Mouse (Mus musculus): ENCODE data around the gene Areg. TPM values are rescaled to one million over a fixed set of nuclear protein-coding genes. Genes with fewer than 3 reads are reported as not detected.

The Areg gene
- polyA plus RNA-seq, 1 experiment = 0.08 TPM

GRCm38 (mm10) chr5:91138970-91139369 lies 429 bp upstream of the Areg start:
- DNase-seq = no peak
- 18% methylated on average over 7 of the region's 7 CpGs for WGBS

GRCm38 (mm10) chr5:91140896-91141448 lies 1.6 kb downstream of the Areg start:
- no peak overlapping the region for H3K27ac ChIP-seq (ENCODE audit: insufficient read depth, low read length)
- no peak overlapping the region for H3K4me3 ChIP-seq (replicated peaks; ENCODE audit: insufficient read depth, low read depth, low read length)
- H3K27me3 ChIP-seq (ENCODE audit: control insufficient read depth, insufficient read depth, low read length) = no peaks in the 10 kb centered on the region; the same call in 1 of the 2 replicates
- no peaks in the 10 kb centered on the region for H3K4me1 ChIP-seq (ENCODE audit: control insufficient read depth, insufficient read depth, low read length)
- DNase-seq = no peak
- WGBS = 62% methylated on average over 13 of the region's 13 CpGs
- no peak for TF ChIP-seq POLR2A (IDR thresholded peaks at IDR 0.05; ENCODE audit: borderline replicate concordance, insufficient read depth, low read length)
- TF ChIP-seq CTCF (IDR thresholded peaks at IDR 0.05; ENCODE audit: borderline replicate concordance, insufficient read depth, low read depth, low read length) = no peak

More at GRCm38 (mm10) chr5:91138970-91139369, 429 bp upstream of the Areg start:
- TF ChIP-seq CTCF (IDR thresholded peaks at IDR 0.05; ENCODE audit: borderline replicate concordance, insufficient read depth, low read depth, low read length) = no peak
- no peak for TF ChIP-seq POLR2A (IDR thresholded peaks at IDR 0.05; ENCODE audit: borderline replicate concordance, insufficient read depth, low read length)
- Histone ChIP-seq H3K27ac (ENCODE audit: insufficient read depth, low read length) (no peak overlapping the region), H3K4me3 (replicated peaks; ENCODE audit: insufficient read depth, low read depth, low read length) (no peak overlapping the region), H3K27me3 (ENCODE audit: control insufficient read depth, insufficient read depth, low read length) (no peaks in the 10 kb centered on the region; the same call in 1 of the 2 replicates), H3K4me1 (ENCODE audit: control insufficient read depth, insufficient read depth, low read length) (no peaks in the 10 kb centered on the region)

- no peaks in the 10 kb centered on the region for H3K27me3 ChIP-seq (ENCODE audit: control insufficient read depth, insufficient read depth, low read length)
- 92% methylated on average over 9 of the region's 9 CpGs for WGBS
- TF ChIP-seq CTCF (IDR thresholded peaks at IDR 0.05; ENCODE audit: borderline replicate concordance, insufficient read depth, low read depth, low read length) (no peak), POLR2A (IDR thresholded peaks at IDR 0.05; ENCODE audit: borderline replicate concordance, insufficient read depth, low read length) (no peak)
- no peaks in the 10 kb centered on the region for H3K4me1 ChIP-seq (ENCODE audit: control insufficient read depth, insufficient read depth, low read length)
- no peak overlapping the region for H3K27ac ChIP-seq (ENCODE audit: insufficient read depth, low read length)
- no peak for DNase-seq
- no peak overlapping the region for H3K4me3 ChIP-seq (replicated peaks; ENCODE audit: insufficient read depth, low read depth, low read length)
Measured at GRCm38 (mm10) chr5:91144971-91145370, 5.6 kb downstream of the Areg start.

GRCm38 (mm10) chr5:91147001-91147400 lies 7.6 kb downstream of the Areg start:
- no peak overlapping the region for H3K4me3 ChIP-seq (replicated peaks; ENCODE audit: insufficient read depth, low read depth, low read length)
- DNase-seq = no peak
- H3K27ac ChIP-seq (ENCODE audit: insufficient read depth, low read length) = no peak overlapping the region
- no peaks in the 10 kb centered on the region for H3K4me1 ChIP-seq (ENCODE audit: control insufficient read depth, insufficient read depth, low read length)
- 50% methylated on average over 1 of the region's 1 CpGs for WGBS
- TF ChIP-seq CTCF (IDR thresholded peaks at IDR 0.05; ENCODE audit: borderline replicate concordance, insufficient read depth, low read depth, low read length) = no peak
- no peak for TF ChIP-seq POLR2A (IDR thresholded peaks at IDR 0.05; ENCODE audit: borderline replicate concordance, insufficient read depth, low read length)
- no peaks in the 10 kb centered on the region for H3K27me3 ChIP-seq (ENCODE audit: control insufficient read depth, insufficient read depth, low read length)

GRCm38 (mm10) chr5:91148054-91148453 lies 8.7 kb downstream of the Areg start:
- WGBS = 55% methylated on average over 2 of the region's 2 CpGs
- Histone ChIP-seq H3K4me1 (ENCODE audit: control insufficient read depth, insufficient read depth, low read length) (no peaks in the 10 kb centered on the region), H3K27ac (ENCODE audit: insufficient read depth, low read length) (no peak overlapping the region), H3K27me3 (ENCODE audit: control insufficient read depth, insufficient read depth, low read length) (no peaks in the 10 kb centered on the region), H3K4me3 (replicated peaks; ENCODE audit: insufficient read depth, low read depth, low read length) (no peak overlapping the region)
- no peak for TF ChIP-seq POLR2A (IDR thresholded peaks at IDR 0.05; ENCODE audit: borderline replicate concordance, insufficient read depth, low read length)
- TF ChIP-seq CTCF (IDR thresholded peaks at IDR 0.05; ENCODE audit: borderline replicate concordance, insufficient read depth, low read depth, low read length) = no peak
- DNase-seq = no peak

- Histone ChIP-seq H3K4me1 (ENCODE audit: control insufficient read depth, insufficient read depth, low read length) (no peaks in the 10 kb centered on the region), H3K4me3 (replicated peaks; ENCODE audit: insufficient read depth, low read depth, low read length) (no peak overlapping the region), H3K27ac (ENCODE audit: insufficient read depth, low read length) (no peak overlapping the region), H3K27me3 (ENCODE audit: control insufficient read depth, insufficient read depth, low read length) (no peaks in the 10 kb centered on the region)
- 76% methylated on average over 8 of the region's 8 CpGs for WGBS
- TF ChIP-seq POLR2A (IDR thresholded peaks at IDR 0.05; ENCODE audit: borderline replicate concordance, insufficient read depth, low read length) (no peak), CTCF (IDR thresholded peaks at IDR 0.05; ENCODE audit: borderline replicate concordance, insufficient read depth, low read depth, low read length) (no peak)
- no peak for DNase-seq
Measured at GRCm38 (mm10) chr5:91156677-91157076, 17.3 kb downstream of the Areg start.

- 53% methylated on average over 3 of the region's 3 CpGs for WGBS
- no peak overlapping the region for H3K4me3 ChIP-seq (replicated peaks; ENCODE audit: insufficient read depth, low read depth, low read length)
- no peak for TF ChIP-seq CTCF (IDR thresholded peaks at IDR 0.05; ENCODE audit: borderline replicate concordance, insufficient read depth, low read depth, low read length)
- TF ChIP-seq POLR2A (IDR thresholded peaks at IDR 0.05; ENCODE audit: borderline replicate concordance, insufficient read depth, low read length) = no peak
- no peak overlapping the region for H3K27ac ChIP-seq (ENCODE audit: insufficient read depth, low read length)
- DNase-seq = no peak
- H3K4me1 ChIP-seq (ENCODE audit: control insufficient read depth, insufficient read depth, low read length) = no peaks in the 10 kb centered on the region
- H3K27me3 ChIP-seq (ENCODE audit: control insufficient read depth, insufficient read depth, low read length) = no peaks in the 10 kb centered on the region
Measured at GRCm38 (mm10) chr5:91157169-91157568, 17.8 kb downstream of the Areg start.

- H3K27ac ChIP-seq (ENCODE audit: insufficient read depth, low read length) = no peak overlapping the region
- no peak for DNase-seq
- TF ChIP-seq CTCF (IDR thresholded peaks at IDR 0.05; ENCODE audit: borderline replicate concordance, insufficient read depth, low read depth, low read length) (no peak), POLR2A (IDR thresholded peaks at IDR 0.05; ENCODE audit: borderline replicate concordance, insufficient read depth, low read length) (no peak)
- 88% methylated on average over 4 of the region's 4 CpGs for WGBS
- H3K4me1 ChIP-seq (ENCODE audit: control insufficient read depth, insufficient read depth, low read length) = no peaks in the 10 kb centered on the region
- no peak overlapping the region for H3K4me3 ChIP-seq (replicated peaks; ENCODE audit: insufficient read depth, low read depth, low read length)
- H3K27me3 ChIP-seq (ENCODE audit: control insufficient read depth, insufficient read depth, low read length) = no peaks in the 10 kb centered on the region
Measured at GRCm38 (mm10) chr5:91162787-91163186, 23.4 kb downstream of the Areg start.
